Mouse (Mus musculus) G1E (cell line): Measurements from ENCODE around the gene Crtc1.

Experiments
- CTCF ChIP-seq: IDR thresholded peaks from 2 replicates; pipeline ENCODE4 v1.5.1; 2012; ENCODE audit warnings: low read depth, low read length, inconsistent platforms, mixed read lengths
- POLR2AphosphoS5 ChIP-seq: IDR thresholded peaks from 2 replicates; pipeline ENCODE4 v1.6.1; 2012; ENCODE audit warnings: low read depth, low read length, inconsistent platforms; ENCODE audit not compliant: insufficient replicate concordance

GRCm38 (mm10) chr8:70395649-70396048, 43.7 kb downstream of the Crtc1 start:
- no peak for TF ChIP-seq CTCF
- TF ChIP-seq POLR2AphosphoS5, result no peak
